Mouse (Mus musculus) urinary bladder, adult 2 months (tissue): Measurements from ENCODE around the gene Sufu. TPM values are rescaled to one million over a fixed set of nuclear protein-coding genes. Genes with fewer than 3 reads are reported as not detected.

ENCODE experiments used
- DNase-seq: peaks from one replicate; pipeline ENCODE4 v3.0.0; 2022; ENCODE audit warnings: low spot score
- polyA plus RNA-seq: library from polyadenylated mRNA; depleted of rRNA; stranded (reverse); fragments of >200 nt; gene quantifications from 2 replicates; pipeline ENCODE4 v1.2.3, GENCODE M21; 2012

The Sufu gene
- polyA plus RNA-seq, 1 experiment = 15.5 TPM

DNA sequence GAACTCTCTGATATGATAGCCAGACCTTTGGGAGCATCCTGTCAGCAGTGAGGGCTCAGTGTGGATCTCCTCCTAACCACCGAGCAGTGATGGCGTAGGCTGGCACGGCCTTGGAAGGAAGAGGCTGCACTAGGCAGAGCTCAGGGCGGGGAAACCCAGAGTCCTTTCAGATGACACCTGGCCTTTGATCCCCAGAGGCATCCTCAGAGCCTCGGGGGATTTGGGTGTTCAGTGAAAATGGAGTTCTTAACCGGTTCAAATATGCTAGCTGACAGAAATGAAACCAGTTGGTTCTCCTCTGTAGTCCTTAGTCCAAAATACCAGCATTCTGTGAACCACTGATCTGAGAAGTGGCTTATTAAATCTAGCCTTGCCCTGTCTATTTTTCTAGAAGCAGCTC lies 69.5 kb downstream of the Sufu start:
- DNase-seq = no peak

DNA sequence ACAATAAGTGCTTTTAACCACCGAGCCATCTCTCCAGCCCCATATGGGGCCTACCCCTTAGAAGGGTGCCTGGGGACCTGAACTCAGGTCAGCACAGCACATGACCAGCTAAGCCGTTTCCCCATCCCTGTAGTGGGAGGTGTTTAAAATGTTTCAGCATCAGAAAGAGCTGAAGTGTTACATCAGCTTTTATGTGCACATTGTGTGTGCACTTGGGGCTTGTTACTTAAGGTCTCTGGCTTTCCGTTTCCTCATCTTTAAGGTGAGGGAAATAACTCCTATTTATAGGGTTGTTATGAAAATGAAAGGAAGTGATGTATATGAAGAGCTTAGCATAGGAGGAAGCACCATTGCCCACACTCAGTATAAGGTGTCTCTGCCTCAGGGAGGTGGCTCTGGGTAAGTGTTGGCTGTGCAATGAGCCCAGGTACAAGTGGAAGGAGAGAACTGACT lies 70.4 kb downstream of the Sufu start:
- DNase-seq = no peak

DNA sequence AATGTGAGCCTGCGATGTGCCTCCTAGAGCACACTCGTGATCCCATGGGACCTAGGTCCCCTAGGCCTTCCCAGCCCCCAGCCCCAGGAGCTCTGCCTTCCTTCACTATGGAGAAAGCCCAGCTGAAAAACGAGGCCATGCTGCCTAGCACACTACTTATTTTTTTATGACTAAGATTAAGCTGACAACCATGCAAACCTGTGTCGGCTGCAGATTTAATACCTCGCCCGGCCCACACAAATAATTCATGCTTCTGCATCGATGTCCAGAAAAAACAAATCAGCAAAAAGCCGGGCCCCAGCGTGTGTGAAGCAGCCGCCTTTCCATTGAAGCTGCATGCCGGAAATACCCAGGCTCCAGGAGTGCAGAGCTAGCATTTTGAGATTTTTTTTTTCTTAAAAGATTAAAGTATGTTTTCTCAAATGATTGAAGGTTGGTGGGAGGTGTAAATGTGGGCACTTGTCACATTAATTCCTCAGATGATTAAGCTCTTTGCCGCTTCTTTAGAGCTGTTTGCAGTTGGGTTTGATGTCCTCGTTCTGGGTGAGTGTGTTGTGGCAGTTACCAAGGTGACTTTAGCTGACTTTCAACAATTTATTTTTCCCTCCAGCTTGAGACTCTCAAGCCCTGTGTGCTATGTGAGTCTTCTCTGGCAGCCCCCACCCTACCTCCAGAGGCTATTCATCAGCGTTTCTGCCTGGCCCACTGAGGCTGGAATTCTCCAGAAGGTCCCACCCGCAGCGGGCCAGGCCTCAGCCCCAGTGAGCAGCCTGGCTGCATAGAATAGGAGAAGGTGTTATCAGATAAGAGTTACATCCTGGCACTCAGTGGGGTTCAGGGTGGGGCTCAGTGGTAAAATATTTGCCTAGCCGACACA lies 73.9 kb downstream of the Sufu start:
- DNase-seq = no peak

DNA sequence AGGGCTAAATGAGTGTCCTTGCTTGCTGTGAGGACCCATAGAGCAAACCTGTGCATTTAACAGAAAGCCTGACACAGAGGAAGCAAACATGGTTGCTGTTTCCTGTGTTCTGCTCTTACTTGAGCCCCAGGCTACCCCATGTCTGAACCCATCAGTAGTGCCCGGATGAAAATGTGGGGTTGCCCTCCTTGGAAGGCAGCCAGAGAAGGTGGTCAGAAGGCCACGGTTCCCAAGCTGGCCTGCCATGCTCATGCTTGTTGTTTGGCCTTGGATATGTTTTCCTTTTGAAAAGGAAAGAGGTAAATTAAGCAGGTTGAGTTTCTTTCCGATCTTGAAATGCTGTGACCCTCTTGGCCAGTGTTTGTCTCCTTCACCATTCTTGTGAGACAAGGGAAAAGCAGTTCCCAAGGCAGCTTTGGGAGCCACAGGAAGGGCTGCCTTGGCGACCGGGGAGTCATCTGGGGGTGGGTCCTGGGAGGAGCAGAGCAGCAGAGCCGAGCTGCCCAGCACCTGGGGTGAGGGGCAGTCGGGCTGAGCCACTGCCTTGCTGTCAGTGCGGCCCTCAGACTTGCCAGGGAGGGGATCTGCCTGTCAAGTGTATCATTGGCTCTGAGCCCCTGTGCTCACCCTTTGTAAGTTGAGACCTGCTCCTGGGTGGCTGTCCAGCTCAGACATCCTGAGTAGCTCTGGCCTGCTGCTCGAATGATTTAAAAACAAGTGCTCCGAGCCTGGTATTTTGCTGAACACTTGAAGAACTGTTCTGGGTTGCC lies 74.8 kb downstream of the Sufu start:
- no peak for DNase-seq

DNA sequence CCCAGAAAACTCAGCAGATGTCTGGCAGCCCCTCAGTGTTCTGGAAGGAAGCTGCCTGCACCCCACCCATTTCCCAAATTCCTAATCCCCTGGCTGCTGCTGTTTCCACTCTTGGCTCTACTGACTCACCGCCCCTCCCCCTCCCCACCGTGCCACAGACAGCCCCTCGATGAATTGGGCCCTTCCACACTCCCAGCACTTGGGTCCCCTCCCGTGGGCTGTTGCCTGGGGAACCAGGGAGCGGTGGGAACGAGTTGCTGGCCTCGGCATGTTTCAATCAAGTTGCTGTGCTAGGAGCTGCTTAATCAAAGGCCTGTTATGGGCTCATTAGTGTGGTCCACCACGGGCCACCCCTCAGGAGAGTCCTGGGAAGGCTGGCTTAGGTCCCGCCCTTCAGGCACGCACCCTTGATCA lies 80.7 kb downstream of the Sufu start:
- DNase-seq = no peak

DNA sequence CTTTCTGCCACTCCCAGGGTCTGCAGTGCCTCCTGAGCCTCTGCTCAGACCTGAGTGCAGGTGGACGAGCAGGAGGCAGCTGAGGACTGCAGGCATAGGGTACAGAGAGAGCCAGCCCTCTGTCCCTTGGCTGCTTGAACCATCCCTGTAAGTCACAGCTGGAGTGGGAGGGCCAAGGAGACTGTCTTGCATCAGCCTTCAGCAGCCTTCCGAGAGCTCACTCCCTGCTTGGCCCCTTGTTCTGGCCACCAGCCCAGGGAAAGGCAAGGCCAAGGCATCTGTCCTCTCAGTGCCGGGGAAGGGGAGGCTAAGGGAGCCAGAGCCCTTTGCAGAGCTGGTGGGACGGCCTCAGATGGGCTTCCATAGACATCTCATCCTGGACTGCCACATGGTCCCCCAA lies 81.5 kb downstream of the Sufu start:
- DNase-seq = no peak

DNA sequence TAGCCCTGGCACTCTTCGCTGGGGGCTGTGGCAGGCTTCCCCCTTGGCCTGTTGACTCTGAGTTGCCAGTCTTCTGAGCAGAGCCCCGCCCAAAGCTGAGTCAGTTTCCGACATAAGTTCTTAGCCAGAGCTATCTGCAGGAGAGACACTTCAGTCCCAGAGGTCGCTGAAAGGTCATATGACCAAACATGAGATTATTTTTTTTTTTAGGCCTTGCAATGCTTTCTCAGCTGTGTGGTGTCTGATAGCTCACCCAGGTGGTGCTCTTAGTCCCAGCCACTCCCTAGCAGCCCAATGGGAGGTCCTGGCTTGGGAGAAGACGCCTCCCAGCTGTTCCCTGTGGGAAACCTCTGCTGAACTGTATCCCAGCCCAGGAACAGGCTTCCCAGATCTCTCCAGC lies 82.1 kb downstream of the Sufu start:
- DNase-seq = no peak

DNA sequence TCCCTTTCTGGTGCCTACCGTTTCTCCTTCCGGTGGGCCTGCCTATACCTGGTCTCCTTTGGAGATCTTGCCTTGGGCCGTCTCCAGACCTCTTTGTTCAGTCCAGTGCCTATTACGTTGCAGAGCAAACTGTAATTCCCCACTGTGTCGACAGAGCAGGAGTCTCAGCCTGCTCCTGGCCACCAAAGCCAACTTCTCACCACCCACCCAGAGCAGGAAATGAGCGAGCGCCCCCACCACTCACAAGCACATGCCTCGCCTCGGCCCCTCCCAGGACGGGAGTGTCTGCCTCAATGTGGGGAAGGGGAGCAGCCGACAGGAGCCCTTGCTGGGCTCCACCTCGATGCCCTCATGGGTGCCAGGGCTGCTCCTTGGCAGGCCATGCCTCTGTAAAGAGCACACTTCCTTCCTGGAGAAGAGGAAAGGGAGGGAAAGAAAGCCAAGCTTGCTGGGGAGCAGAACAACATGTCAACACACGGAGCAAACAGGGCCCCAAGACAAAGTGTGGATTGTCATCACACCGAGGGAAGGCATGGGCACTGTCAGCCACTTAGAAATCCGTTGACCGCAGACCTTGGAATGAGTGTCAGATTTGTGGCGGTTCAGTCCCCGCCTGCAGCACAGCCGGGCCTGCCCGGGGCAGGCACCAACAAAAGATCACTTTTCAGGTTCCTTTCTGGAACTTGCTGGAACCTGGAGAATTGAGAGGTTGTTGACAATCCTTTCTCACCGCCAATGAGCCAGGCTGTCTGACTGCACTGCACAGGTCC lies 82.8 kb downstream of the Sufu start:
- no peak for DNase-seq

DNA sequence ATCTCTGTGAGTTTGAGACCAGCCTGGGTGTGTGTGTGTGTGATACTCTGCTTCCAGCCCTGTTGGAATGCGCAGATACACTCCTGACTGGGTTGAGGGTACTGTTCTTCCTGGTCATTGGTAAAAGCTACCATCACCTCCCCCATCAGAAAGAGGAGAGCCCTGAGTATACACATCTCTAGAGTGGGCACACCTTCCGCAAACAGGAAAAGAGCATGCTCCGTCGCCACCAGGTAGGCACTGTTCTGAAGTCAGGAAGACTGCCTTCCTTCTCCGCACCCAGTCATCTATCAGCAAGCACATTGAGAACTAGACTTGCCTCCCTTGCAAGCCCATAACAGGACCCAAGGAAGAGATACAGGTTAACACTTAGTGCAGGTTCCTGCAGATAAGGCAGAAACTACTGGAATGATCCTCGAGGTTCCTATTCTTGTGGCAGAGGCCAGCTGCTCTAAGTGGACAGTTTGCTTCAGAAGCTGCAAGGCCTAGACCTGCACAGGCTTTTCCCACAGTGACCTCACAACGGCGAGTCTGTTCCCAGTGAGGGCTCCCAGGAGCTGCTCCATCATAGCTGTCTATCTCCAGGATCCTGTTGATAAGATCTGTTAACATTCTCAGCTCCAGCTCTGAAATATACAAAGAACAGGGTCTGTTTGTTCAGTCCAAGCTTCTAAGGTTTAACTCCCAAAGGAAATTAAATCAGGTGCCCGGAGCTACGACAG lies 84.1 kb downstream of the Sufu start:
- no peak for DNase-seq

DNA sequence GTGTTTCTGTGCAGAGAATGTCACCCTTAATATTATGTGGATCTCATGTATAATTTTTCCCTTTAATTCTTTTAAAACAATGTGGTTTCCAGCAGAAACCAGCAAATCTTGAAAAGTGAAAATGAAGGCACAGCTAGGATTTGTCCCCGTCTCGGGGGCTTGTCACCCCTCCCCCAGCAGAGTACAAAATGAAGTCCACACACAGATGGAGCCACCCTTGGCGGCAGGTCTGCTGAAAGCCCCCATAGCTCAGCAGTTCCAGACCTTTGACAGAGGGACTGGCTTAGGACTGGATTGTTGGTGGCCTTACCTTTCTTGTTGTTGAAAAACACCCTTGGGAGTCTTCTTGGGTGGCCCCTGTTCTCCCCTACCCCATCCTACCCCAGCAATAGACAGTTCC lies 84.7 kb downstream of the Sufu start:
- no peak for DNase-seq

DNA sequence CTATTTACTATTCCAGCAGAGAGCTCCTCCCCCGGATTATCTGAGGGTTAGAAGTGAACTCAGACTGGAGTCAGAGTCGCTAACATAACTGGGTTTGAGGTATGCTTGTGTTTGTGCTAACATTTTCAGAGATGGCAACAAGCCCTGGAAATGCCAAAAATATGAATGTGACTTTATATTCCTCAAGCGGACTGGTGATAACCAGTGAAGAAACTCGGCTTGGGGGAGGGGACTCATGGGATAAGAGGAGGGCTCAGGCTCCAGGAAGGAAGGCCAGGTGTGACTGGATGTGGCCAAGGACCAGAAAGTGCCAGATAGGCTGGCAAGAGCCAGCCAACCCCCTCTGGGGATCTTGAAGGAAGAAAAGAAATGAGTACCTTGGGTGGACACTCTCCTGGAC lies 85.1 kb downstream of the Sufu start:
- DNase-seq = no peak

DNA sequence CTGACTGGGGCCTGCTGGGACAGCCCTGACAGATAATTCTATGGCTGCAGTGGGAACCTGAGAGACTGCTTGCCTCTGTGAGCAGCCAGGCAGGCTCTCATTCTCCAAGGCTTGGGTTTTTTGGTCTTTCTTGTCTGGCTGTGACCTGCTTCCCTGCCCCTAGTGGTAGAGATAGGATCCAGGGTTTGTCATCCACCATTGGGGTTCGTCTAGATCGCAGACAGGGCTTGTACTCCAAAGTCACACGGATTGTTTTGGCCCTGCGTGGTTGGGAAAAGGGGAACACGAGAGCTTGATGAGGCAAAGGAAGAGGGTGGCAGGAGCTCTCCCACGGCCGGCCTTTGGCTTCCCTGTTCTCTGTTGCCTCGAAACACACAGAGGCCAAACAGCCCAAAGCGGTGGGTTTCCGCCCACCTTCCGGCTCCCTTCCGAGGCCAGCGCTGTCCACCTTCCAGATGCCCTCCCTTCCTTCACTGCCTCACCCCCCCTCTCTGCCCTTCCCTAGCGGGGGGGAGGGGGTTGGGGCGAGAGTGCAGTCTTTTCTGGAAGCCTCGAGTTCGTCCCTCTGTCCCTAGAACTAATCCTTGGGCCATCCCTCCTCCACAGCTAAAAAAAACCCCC lies 86.3 kb downstream of the Sufu start:
- no peak for DNase-seq

DNA sequence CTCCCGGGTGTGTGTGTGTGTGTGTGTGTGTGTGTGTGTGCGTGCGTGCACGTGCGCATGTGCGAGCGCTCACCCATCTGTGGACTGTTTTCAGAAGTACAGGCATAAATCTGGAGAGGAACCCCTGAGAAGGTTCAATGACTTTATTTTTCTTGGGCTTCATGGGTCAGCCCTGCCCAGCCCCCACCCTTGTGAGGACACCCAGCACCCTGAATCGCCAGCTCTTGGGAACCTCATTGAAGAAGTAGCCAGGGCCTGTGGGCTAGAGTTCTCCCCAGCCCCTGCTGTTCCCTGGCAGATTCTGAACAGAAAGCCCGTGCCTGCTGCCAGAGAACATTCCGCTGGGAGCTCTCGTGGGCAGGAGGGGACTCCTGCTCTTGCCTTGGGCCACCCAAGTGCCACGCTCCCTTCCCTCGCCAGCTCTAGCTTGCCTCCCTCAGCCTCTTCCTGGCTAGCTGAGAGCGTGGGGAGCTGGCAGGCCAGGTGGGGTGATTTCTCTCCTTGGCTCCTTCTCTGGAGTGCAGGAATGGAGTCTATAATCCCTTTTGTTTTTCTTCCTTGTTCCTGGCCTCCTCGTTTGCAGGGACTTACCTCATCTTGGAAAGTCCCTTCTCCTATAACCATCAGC lies 87.1 kb downstream of the Sufu start:
- DNase-seq = no peak

DNA sequence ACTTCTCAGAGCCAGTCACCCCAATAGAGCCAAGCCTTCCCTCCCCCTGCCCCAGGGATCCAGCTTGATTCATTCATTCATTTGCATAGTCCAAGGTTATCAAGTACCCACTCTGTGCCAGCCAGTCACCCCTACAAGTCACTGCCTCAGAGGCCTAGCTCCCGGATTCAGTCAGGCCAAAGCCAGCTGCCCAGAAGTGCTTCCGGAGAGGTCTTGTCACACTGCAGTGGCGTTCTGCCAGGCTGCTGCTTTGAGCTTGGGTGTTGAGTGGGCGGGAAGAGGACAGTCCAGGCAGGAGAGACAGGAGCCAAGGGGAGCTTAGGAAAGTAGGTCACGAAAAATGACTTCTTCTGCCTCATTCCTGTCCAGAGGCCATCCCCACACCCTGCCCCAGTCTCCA lies 87.8 kb downstream of the Sufu start:
- no peak for DNase-seq

DNA sequence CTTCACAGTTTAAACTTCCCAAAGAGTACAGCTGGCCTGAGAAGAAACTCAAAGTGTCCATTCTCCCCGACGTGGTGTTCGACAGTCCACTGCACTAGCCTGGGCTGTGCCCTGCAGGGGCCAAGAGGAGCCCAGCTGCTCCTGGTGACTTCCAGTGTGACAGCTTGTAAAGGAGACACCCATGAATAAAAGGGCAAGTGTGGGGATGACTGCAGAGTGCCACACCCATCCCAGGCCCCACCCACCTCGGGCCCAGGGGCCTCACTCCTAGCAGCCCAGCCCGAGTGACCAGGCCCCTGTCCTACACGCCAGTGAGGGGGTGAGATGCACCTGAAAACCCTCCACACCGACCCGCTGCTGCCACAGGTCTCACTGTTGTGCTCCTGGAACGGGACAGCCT lies 89.2 kb downstream of the Sufu start:
- DNase-seq = no peak

DNA sequence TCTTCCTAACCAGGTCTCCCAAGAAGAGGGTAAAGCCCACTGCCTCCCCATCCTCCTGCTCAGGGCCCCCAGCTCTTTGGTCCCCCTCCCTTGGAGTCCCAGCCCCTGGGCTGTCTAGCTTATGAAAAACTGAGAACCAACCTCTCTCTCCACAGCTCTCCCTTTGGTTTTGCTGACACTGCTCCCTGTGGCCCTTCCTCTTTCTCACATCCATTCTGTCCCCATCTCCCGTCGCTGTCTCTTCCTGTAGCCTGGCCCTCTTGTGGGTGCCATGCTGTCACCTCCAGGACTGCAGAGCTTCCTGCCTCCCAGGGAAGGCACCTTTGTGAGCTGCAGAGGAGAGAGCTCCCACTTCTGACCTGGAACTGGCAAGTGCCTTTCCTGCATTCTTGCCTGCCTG lies 90.0 kb downstream of the Sufu start:
- DNase-seq = no peak

DNA sequence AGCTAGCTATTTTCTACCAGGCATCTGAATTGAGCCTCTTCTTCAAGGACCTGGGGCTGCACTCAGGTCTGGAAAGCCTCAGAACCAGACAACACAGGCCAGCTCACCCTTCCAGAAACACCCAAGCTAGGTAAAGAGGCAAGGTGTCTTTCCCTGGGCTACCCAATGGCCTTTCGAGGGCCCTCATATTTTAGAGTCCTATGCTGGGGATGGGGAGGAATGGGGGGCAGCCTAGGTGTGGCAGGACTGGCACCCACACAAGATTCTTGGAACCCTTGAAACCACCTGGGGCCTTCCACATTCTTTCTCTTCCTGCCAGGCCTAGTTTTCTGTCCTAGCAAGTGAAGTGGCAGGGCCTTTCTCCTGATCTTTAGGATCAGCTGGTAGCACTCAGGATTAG lies 92.8 kb downstream of the Sufu start:
- DNase-seq = no peak

DNA sequence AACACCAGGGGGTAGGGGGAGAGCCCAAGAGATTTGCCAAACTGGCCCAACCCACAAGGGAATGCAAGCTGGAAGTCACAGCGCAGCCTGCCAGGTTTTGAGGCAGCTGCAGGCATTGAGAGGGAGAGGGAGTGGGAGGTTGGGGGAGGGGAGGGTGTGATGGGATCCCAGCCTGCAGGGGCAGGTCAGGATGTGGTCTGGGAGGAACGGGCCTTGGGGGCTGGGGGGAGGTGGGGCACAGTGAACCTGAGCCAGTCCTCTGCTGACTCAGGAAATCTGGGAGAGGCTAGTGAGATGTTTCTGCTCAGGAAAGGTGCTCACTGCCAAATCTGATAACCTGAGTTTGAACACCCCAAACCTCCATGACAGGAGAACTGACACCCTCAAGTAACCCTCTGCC lies 93.9 kb downstream of the Sufu start:
- no peak for DNase-seq

DNA sequence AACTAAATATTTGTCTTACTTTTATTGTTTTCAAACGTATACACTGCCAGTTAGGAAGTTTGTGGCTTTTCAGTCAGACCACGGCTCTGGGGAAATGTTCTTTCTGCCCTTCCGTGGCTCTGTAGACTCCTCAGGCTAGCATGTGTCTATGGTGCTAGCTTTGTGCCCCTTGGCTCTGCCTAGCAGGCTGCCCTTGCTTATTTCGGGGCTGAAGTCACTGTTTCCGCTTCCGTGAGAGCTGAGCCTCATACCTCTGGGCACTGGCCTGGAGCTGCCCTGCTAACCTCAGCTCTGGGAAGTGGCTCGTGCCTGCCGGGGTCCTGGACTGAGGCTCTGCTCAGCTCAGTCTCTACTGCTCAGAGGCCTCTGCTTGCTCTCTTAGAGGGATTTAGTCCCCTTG lies 98.4 kb downstream of the Sufu start:
- DNase-seq = no peak

DNA sequence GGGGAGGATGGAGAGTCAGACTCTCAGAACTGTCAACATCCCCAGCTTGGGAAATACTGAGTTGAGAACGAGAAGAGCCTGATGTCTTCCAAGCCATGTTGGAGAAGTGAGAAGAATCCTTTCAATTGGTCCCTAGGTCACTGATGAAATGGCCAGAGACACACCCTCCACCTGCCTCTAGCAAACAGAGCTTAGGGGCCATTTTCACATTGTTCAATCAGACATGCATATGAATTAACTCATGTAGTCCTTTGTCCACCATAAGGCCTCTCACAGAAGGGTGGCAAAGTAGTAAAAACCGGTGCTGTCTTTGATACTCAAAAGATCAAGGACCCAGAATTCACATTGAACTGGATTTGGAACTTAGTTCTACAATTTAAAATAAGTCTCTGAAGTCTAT lies 100.5 kb downstream of the Sufu start:
- no peak for DNase-seq

DNA sequence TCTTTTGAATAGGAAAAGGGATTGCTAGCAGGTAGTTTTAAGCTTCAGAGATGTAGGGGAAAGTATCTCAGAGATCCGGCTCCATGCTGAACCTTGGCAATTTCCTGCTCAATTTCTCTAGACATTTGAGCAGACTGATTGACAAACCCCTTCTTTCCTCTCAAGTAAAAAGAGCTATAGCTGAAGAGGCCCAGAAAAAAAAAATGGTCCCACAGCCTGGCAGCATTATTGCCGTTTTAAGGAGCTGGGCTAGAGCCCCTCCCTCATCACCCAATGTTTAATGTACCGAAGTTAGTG lies 102.8 kb downstream of the Sufu start:
- DNase-seq = no peak
